Mouse (Mus musculus): ENCODE data around the gene Calhm5. TPM values are rescaled to one million over a fixed set of nuclear protein-coding genes. Genes with fewer than 3 reads are reported as not detected.
A peak's percentile ranks its signal among the peaks of the same experiment; 100 is the strongest.

Gene Calhm5
- 1 to 10 TPM in 1 of 2 experiments, under 1 TPM in 1; 0.94 to 1.2 TPM for total RNA-seq (2021)

- intact Hi-C loops (cut with DNase I): loop anchor here (5.0 kb wide), 1 partner anchor 59 kb away; the partner anchor contains the start of gene Trappc3l
- DNase-seq: peak; percentile 4
Measured at GRCm38 (mm10) chr10:34096418-34096883, at the start of gene Calhm5. Calhm5 (minus strand) TSS chr10:34096519.

- no peak for DNase-seq
- intact Hi-C loops (cut with DNase I): no loop called here
Measured at GRCm38 (mm10) chr10:34141693-34142092, 45.4 kb upstream of the Calhm5 start.

- DNase-seq: no peak
- intact Hi-C loops (cut with DNase I): no loop called here
Measured at GRCm38 (mm10) chr10:34139768-34140167, 43.4 kb upstream of the Calhm5 start.

DNA sequence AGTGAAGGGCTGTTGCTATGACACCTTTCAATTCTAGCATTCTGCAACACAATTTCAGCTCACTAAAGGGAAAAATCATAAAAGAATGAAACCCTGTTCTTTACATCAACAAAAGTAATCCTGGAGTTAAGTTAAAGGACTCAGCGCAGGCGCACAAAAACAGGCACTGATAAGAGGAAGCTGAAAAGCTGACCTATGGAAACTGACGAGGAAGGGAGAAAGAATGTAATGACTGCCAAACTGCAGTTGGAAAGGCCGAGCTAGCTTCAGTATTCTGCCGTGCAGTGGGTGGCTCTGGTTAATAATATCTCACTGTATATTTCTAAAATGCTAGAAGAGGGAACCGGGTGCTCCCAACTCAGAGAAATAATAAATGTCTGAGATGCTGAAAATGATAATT lies 41.7 kb upstream of the Calhm5 start:
- no peak for DNase-seq
- intact Hi-C loops (cut with DNase I): no loop called here

DNA sequence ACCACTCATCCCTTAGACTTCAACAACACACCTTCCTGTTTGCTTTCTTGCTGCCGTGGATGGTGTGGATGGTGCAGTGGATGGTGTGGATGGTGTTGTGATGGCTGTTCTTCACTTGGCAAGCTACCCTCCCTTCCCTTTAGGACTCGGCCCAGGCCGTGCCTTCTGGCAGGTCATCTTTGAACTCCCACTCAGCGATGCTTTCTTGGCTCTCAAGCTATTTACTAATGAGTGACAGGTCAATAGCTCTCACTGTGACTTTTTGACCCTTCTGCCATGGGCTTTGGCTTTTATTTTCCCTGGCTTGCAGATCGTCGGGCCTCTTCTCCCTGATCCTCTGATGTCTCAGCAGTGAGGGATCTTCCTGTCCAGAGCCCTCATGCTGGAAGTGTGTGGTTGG lies 40.1 kb upstream of the Calhm5 start:
- intact Hi-C loops (cut with DNase I): no loop called here
- no peak for DNase-seq

GRCm38 (mm10) chr10:34131356-34131755 lies 35.0 kb upstream of the Calhm5 start:
- DNase-seq: no peak
- intact Hi-C loops (cut with DNase I): no loop called here

DNA sequence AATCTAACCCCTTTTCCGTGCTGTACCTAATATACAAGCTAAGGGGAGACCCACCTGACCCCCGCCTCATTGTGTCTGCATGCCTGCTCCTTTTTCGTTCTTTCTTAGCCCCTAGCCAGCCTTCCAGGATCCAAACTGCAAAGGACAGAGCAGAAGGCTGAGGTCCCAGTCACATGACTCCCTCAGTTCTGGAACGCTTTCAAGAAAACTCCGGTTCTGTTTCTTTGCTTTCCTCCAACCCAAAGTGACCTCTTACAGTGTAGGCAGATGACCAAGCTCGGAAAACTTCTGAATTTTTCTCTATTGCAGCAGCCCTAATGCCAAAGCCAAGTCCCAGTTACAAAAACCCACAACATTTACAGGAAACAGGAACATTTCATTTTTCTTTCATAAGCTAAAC lies 32.1 kb upstream of the Calhm5 start:
- DNase-seq: no peak
- intact Hi-C loops (cut with DNase I): no loop called here

DNA sequence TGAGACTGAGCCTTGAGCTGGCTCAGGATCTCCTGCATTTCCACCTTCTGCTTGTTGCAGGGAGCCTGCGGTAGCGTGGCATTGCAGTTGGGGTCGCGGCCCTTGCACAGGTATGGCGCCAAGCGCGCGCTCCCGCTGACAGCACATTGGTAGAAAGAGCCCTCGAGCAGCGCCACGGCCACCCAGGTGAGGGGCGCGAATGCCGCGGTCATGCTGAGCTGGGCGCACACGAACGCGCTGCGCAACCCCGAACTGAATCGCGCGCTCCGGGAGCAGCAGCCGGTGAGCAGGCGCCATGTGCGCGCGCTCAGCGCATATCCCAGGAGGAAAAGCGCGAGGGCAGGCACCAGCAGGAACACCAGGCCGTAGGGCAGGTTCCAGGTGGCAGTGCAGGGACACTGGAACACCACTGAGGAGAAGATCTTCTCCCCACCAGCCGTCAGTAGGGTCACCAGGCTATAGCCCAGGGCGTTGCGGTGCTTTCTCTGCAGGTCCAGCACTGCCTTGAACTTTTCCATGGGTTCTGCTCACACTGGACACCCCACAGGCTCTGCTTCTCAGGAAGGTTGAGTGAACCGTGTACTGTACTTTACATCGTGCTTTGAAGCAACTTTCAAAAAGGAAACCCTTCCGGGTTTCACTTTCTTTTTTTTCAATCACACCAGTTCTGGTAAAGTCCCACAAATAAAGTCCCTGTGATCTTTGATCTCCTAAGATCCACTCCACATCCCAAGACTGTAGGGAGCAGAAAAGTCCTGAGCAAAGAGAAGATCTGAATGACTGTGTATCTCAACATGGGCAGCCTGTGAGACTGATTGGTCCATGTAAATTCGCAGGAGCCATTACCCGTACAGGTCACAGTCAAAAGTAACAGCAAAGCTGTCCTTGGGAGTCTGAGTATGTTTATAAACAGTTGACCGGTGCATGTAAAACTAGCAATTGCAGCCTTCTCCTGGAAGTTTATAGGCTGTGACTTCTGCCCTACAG lies 31.4 kb upstream of the Calhm5 start, which contains the start of gene Calhm6:
TSS of gene Calhm6 (minus strand) at position 593 of the 987 bp plus-strand sequence.
- intact Hi-C loops (cut with DNase I): no loop called here
- peak; percentile 23 for DNase-seq

DNA sequence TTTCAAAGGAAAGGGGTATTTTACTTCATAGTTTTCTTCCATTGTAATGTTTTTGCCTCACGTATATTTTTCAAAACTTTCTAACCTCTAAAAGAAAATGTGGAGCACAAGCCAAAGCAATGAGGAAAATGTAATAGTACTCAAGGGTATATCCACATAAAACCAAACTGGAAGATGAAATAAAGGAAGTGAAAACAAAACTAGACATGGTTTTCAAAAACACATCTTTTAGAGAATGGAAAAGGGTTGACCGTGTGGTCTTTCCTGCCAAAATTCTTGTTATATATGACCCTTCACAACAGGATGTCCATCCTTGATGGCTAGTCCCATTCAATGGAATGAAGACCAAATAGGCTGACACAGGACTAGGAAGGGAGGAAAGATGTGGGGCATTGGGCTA lies 22.1 kb upstream of the Calhm5 start:
- DNase-seq: no peak
- intact Hi-C loops (cut with DNase I): no loop called here

DNA sequence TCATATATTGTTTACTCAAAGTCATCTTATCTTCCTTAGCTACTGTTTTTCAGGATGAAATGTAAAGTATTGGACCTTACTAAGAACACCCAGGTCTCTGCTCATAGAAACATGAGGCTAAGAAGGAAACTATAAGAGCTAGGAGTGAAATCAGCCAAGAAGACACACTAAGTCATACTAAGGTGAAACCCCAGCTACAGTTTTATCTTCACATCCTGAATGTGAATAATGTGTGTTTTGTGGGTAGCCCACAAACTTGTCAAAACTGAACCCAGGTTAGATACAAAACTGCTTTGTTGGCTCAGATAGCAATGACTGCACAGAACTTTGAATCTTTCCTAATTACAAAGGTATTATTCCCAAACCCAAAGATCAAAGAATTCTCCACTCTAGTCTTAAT lies 21.5 kb upstream of the Calhm5 start:
- intact Hi-C loops (cut with DNase I): no loop called here

GRCm38 (mm10) chr10:34117131-34117530 lies 20.8 kb upstream of the Calhm5 start:
- intact Hi-C loops (cut with DNase I): no loop called here
- DNase-seq: no peak

More for the DNA sequence above, 21.5 kb upstream of the Calhm5 start:
- no peak for DNase-seq

DNA sequence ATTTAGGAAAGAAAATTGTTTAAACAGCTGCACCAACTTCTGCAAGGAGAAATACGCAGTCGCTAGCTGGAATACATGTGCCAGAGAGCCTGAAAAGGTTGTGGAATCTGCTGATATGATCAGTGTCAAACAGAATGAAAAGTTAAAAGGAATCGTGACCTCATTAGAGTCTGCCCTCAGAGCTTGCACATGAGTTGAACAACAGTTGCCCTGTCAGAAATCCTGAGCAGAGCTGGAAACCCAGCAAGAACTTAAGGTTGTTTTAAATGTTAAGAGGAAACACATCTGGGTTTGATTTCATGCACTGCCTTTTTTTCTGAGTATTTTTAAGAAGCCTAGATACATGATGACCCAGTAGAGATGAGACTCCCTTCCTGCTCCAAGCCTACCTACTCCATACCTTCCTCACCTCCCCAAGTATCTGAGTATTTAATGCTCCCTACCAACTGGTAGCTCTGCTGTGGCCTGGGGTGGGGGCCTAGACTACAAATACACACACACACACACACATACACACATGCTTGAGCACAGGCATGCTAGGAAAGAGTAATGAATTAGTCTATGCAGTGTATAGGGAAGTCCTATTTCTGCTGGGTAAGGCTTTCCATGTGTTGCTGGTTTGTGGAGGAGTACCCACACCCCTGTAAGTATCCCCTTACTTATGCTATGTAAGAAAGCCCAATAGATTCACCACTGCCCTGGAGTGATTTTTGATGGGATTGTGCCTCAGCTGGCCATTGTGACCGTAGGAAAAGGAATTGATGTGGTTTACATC lies 15.8 kb upstream of the Calhm5 start:
- intact Hi-C loops (cut with DNase I): no loop called here
- no peak for DNase-seq

DNA sequence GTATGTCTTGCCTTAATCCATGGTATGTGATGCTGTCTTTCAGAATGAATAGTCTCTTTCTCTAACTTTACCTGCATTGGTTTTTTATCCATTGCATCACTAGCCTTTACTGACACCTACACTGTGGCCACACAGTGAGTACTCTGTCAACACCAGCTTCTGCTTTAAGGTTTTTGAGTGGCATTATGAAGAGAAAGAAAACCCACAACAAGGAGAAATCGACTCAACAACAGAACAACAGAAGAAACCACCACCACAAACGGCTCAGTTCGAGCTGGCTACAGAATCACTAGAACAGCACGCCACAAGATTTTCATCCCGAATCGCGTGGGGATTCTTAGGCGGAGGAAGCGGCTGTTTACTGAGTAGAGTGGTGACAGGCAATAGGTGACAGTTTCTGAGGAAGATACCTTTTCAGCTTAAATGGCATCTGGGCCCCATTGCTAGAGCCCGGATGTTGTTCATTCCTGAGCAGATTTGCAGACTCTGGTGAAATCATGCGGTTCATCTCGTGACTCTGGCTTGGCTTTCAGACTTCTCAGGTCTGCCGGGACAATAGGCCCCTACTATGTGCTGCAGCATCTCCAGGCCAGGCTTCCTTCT lies 14.6 kb upstream of the Calhm5 start:
- intact Hi-C loops (cut with DNase I): no loop called here
- DNase-seq: no peak

- intact Hi-C loops (cut with DNase I): loop anchor here (5.0 kb wide), 1 partner anchor 59 kb away; the partner anchor contains the start of gene Trappc3l
- DNase-seq: no peak
Measured at GRCm38 (mm10) chr10:34095964-34096363, 355 bp downstream of the Calhm5 start.

DNA sequence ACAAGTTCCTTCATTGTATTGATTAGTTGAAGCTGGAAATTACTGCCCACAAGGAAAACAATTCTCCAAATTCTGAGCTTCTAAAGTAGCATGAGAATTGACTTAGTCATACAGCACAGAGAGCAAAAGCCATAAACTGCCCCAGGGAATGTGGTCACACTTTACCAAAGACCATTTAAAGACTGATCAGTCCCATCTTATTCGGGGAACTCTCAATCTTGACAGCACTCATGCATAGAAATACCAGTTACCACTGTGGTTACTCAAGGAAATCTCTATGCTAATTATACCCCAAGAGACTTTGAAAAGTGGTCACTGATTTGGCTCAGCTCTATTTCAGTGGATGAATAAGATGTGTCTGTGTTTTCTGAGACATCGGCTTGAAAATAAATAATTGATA lies 1.2 kb downstream of the Calhm5 start:
- intact Hi-C loops (cut with DNase I): loop anchor here (5.0 kb wide), 1 partner anchor 58 kb away; the partner anchor contains the start of gene Trappc3l
- DNase-seq: no peak

DNA sequence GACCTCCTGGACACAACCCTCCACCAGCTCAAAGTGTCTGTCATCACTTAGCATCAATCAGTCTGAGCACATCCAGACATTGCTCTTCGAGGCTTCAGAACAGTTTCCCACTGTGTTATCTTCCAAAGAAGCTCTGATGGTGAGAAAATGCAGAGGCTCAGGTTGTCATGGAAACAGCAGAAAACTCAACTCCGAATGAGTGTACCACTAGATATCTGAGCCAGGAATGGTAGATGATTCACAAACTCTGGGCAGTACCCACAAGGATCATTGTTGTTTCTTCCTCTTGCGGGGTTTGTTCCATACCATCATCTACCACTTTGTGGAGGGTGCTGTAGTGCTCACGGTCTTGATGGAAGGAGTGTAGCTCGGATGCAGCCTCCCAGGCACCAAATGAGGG lies 4.4 kb downstream of the Calhm5 start:
- intact Hi-C loops (cut with DNase I): no loop called here
- no peak for DNase-seq

DNA sequence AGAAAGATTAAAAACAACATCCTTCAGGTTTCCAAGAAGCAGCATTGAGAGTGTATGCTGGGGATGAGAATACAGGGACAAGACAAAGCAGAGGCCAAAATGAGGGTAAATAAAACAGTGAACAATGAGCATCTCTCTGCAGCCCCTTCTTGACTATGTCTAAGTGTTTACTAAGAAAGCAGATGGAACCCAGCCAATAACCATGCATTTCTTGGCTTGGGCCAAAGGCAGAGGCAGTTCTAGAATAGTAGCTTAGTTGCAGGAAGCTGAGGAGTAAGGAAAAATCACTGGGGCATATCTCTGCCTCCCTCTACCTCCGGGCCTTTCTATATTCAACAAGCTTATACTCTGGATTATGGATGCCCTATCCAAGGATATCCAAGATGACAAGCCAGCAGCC lies 5.8 kb downstream of the Calhm5 start:
- intact Hi-C loops (cut with DNase I): no loop called here
- DNase-seq: no peak

GRCm38 (mm10) chr10:34089517-34089916 lies 6.8 kb downstream of the Calhm5 start:
- intact Hi-C loops (cut with DNase I): no loop called here
- DNase-seq: no peak

DNA sequence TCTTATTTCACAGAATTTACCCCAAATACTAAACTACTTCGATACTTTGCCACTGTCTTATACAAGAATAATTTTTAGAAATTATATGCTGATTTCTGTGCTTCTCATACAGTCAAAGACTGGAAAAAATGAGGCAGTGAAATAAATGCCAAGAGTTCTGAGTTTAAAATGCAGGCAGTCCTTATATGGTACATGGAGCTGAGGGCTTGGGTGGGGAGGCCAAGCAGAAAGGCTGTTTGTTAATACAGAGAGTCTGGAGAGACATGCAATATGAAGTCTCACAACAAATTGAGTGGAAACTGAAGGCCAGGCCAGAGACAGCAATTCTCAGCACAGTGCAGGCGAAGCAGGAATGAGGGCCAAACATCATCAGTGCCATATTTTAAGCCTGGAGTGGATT lies 7.8 kb downstream of the Calhm5 start:
- no peak for DNase-seq
- intact Hi-C loops (cut with DNase I): no loop called here

DNA sequence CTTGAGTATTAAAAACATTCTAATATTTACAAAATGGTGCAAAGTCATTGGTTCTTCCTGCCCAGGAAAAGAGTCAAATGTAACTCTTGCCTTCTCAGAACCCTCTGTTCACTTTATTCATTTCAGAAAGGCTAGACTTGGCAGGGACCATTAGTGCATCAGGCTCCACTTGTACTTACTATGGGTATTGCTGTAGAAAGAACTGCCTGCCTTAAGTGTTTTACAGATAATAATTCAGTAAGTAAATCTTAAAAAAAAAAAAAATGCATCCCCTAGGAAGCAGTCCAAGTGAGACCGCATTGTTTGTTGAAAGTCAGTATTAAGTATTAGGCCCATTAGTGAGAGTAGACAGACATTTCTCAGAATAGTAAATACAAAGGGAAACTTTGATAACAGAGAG lies 9.8 kb downstream of the Calhm5 start:
- no peak for DNase-seq
- intact Hi-C loops (cut with DNase I): no loop called here

Data from left cerebral cortex, postnatal 4 days (tissue).